Mouse (Mus musculus) kidney, postnatal 0 days (tissue): ENCODE data around the gene Bbx. TPM values are rescaled to one million over a fixed set of nuclear protein-coding genes. Genes with fewer than 3 reads are reported as not detected.

Experiments used
- ATAC-seq: fragments of 200-750 bp; cut with Nextera tagmentation; replicated peaks from 2 replicates; pipeline ENCODE4 v1.8.0; 2017; ENCODE audit warnings: low read depth, moderate number of reproducible peaks, moderate TSS enrichment, moderate library complexity; ENCODE audit not compliant: low FRiP score
- DNase-seq: peaks from one replicate; pipeline ENCODE4 v3.0.0-alpha.2; 2016; ENCODE audit warnings: low spot score
- H3K27ac ChIP-seq: fragments of 300-500 bp; sonication (generic); 2 replicates; pipeline ENCODE4 v1.5.1; 2014; ENCODE audit warnings: mild to moderate bottlenecking
- H3K27me3 ChIP-seq: fragments of 300-500 bp; sonication (generic); 2 replicates; pipeline ENCODE4 v1.6.1; 2014; ENCODE audit warnings: low read length, mixed read lengths; ENCODE audit not compliant: insufficient read depth
- H3K36me3 ChIP-seq: fragments of 300-500 bp; sonication (generic); 2 replicates; pipeline ENCODE4 v1.6.1; 2014; ENCODE audit warnings: low read length, mixed read lengths; ENCODE audit not compliant: insufficient read depth
- H3K4me1 ChIP-seq: fragments of 300-500 bp; sonication (generic); replicated peaks from 2 replicates; pipeline ENCODE4 v1.6.1; 2014; ENCODE audit warnings: antibody characterized with exemption, low read length, mixed read lengths; ENCODE audit not compliant: insufficient read depth
- H3K4me2 ChIP-seq: fragments of 300-500 bp; sonication (generic); 2 replicates; pipeline ENCODE4 v1.6.1; 2014; ENCODE audit warnings: mild to moderate bottlenecking, low read length, moderate library complexity, mixed read lengths
- H3K4me3 ChIP-seq: fragments of 300-500 bp; sonication (generic); replicated peaks from 2 replicates; pipeline ENCODE4 v1.5.1; 2014; ENCODE audit warnings: low read depth, low read length
- H3K9ac ChIP-seq: fragments of 300-500 bp; sonication (generic); 2 replicates; pipeline ENCODE4 v1.6.1; 2014; ENCODE audit warnings: low read depth, low read length
- H3K9me3 ChIP-seq: fragments of 300-500 bp; sonication (generic); replicated peaks from 2 replicates; pipeline ENCODE4 v1.6.1; 2016; ENCODE audit warnings: low read length, inconsistent platforms, mixed read lengths
- CTCF ChIP-seq: IDR thresholded peaks from 2 replicates; pipeline ENCODE4 v1.5.1; 2016; ENCODE audit warnings: antibody characterized with exemption, low read depth, mild to moderate bottlenecking, moderate library complexity
- WGBS: fragments of 180-500 bp; shearing (Covaris S2); extraction: QIAGEN DNeasy Blood & Tissue Kit; methylation state at CpG from one replicate; pipeline ENCODE4 v1.1.7; 2014; 5-methylcytosine and 5-hydroxymethylcytosine counted together
- polyA plus RNA-seq: library from polyadenylated mRNA; unstranded; fragments of >200 nt; fragmentation: Nextera tagmentation; extraction: Ambion mirVana; gene quantifications from 2 replicates; pipeline ENCODE4 v1.2.1, GENCODE M21; 2015

Gene Bbx
- polyA plus RNA-seq, 1 experiment from 2014 or later = 25.5 TPM

GRCm38 (mm10) chr16:50298743-50299443 lies 133.3 kb downstream of the Bbx start:
- no peaks in the 10 kb centered on the region for H3K4me1 ChIP-seq
- H3K36me3 ChIP-seq = no peaks in the 10 kb centered on the region
- WGBS = 73% methylated on average over 8 of the region's 8 CpGs
- H3K9me3 ChIP-seq = no peaks in the 10 kb centered on the region
- TF ChIP-seq CTCF = no peak
- no peak for ATAC-seq
- no peak overlapping the region for H3K27ac ChIP-seq
- H3K4me2 ChIP-seq = no peak overlapping the region
- no peak for DNase-seq
- H3K4me3 ChIP-seq = no peak overlapping the region
- H3K27me3 ChIP-seq = no peaks in the 10 kb centered on the region
- H3K9ac ChIP-seq = no peak overlapping the region

DNA sequence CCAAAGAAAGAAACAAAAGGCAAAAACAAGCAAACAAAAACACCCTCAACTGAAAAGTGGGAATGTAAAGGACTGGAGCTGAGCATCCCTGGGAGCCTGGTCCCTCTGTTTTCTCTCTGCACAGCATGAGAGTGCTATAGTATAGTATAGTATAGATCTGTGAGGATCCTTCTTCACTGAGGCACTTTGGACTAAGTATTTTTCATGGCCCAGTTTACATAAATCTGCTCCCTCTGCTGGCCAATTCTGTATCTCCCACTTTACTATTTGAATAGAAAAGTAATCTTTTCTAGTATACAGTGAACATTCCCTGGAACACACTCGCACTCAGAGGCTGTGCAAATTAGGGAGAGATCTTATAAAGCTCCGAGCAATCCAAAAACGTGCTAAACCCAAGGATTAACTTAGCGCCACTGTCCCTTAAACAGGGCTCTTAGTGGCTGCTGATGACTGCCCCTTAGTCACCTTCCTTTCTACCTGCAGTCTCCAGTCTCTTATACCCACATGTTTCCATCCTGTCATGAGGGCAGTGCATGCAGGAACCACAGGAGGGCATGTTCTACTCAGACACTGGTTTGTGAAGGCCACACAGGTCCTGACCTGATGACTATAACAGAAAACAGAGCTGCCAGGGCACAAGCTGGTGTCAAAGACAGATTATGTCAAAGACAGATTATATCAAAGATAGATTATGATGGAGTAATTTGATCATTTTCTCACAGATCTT lies 138.5 kb downstream of the Bbx start:
- no peaks in the 10 kb centered on the region for H3K9me3 ChIP-seq
- no peaks in the 10 kb centered on the region for H3K27me3 ChIP-seq
- H3K4me2 ChIP-seq = no peak overlapping the region
- no peak overlapping the region for H3K9ac ChIP-seq
- TF ChIP-seq CTCF = peak; percentile 65
- H3K36me3 ChIP-seq = no peaks in the 10 kb centered on the region
- DNase-seq (peak; percentile 54), ATAC-seq (no peak)
- no peak overlapping the region for H3K4me3 ChIP-seq
- no peaks in the 10 kb centered on the region for H3K4me1 ChIP-seq
- no peak overlapping the region for H3K27ac ChIP-seq
- WGBS = 77% methylated on average over 4 of the region's 4 CpGs

- Histone ChIP-seq H3K27me3 (no peaks in the 10 kb centered on the region), H3K36me3 (no peaks in the 10 kb centered on the region), H3K4me3 (no peak overlapping the region), H3K4me1 (no peaks in the 10 kb centered on the region), H3K9ac (no peak overlapping the region), H3K27ac (no peak overlapping the region), H3K9me3 (no peaks in the 10 kb centered on the region), H3K4me2 (no peak overlapping the region)
- TF ChIP-seq CTCF = no peak
- no peak for ATAC-seq
- WGBS = 90% methylated on average over 5 of the region's 5 CpGs
- no peak for DNase-seq
Observed at GRCm38 (mm10) chr16:50292834-50293233, 139.4 kb downstream of the Bbx start.

GRCm38 (mm10) chr16:50289764-50290163 lies 142.4 kb downstream of the Bbx start:
- no peak for DNase-seq
- H3K9me3 ChIP-seq = no peaks in the 10 kb centered on the region
- H3K27ac ChIP-seq = no peak overlapping the region
- no peak overlapping the region for H3K4me3 ChIP-seq
- H3K9ac ChIP-seq = no peak overlapping the region
- no peaks in the 10 kb centered on the region for H3K27me3 ChIP-seq
- WGBS = 62% methylated on average over 5 of the region's 5 CpGs
- H3K4me2 ChIP-seq = no peak overlapping the region
- no peak for TF ChIP-seq CTCF
- no peaks in the 10 kb centered on the region for H3K36me3 ChIP-seq
- no peaks in the 10 kb centered on the region for H3K4me1 ChIP-seq
- no peak for ATAC-seq

DNA sequence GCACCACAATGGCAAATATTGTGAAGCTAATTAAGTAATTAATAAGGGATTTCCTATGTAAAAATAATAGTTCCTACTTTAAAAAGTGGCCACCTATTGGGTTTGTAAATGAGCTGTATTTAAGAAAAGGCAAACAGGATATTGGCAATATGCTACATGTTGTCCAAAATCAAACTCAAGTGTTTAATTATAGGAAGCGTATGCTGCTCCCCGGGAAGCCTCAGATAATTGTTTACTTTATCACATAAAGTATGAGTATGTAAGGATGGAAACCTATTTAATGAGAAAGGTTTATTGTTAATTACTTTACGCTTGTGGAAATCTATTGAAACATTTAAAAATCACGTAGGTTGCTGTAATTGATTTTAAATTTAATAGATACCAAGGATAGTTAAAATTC lies 159.4 kb downstream of the Bbx start:
- no peak for TF ChIP-seq CTCF
- Histone ChIP-seq H3K27ac (no peak overlapping the region), H3K9ac (no peak overlapping the region), H3K4me3 (no peak overlapping the region), H3K36me3 (peaks cover 4% of the 10 kb centered on the region; the same call in 1 of the 2 replicates), H3K27me3 (no peaks in the 10 kb centered on the region), H3K4me1 (no peaks in the 10 kb centered on the region), H3K9me3 (no peaks in the 10 kb centered on the region), H3K4me2 (no peak overlapping the region)
- WGBS = 93% methylated on average over 4 of the region's 4 CpGs
- DNase-seq (no peak), ATAC-seq (no peak)

DNA sequence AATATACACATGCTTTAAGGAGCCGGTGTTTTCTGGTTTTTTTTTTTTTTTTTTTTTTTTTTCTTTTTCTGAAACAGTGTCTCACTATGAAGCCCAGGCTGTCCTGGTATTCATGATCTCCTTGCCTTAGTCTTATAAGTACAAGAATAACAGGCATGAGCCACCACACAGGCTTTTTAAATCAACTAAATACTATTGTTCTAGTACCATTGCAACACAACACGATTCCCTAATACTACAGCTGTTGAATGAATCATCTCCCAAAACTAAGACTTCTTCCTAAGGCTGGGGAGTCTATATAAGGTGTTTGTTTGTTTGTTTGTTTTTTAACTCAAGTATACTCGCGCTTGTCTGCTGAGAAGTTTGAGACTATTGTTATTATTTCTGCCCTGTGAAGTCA lies 169.5 kb downstream of the Bbx start:
- no peak overlapping the region for H3K27ac ChIP-seq
- ATAC-seq = no peak
- H3K9ac ChIP-seq = no peak overlapping the region
- H3K4me3 ChIP-seq = no peak overlapping the region
- no peak for DNase-seq
- no peak for TF ChIP-seq CTCF
- 91% methylated on average over 4 of the region's 4 CpGs for WGBS
- no peaks in the 10 kb centered on the region for H3K27me3 ChIP-seq
- no peaks in the 10 kb centered on the region for H3K4me1 ChIP-seq
- peaks cover 14% of the 10 kb centered on the region for H3K36me3 ChIP-seq
- H3K4me2 ChIP-seq = no peak overlapping the region
- H3K9me3 ChIP-seq = no peaks in the 10 kb centered on the region
